Mouse (Mus musculus): ENCODE results near the gene Clmp.

DNA sequence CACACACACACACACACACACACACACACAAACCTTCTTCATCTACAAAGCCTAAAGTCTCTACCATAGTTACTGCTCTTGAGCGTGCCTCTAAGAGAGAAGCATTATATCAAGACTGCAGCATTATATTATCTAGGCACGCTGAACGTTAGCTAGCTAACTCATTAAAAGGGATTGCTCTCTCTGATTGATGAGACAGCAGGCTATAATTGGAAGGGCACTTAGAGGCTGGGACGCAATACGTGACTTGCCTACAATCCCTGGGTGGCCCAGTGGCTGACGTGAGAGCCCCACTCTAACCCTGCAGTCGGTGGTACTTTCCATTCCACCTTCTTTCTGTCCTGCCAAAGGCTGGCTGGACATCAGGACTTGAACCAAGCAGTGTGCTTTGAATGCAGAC is 35.1 kb downstream of the Clmp start:
- TF ChIP-seq POLR2A (IDR thresholded peaks at IDR 0.05; ENCODE audit: borderline replicate concordance, low read depth, low read length): no peak
- no peak for TF ChIP-seq CTCF (IDR thresholded peaks at IDR 0.05; ENCODE audit: low read depth, low read length)

Data from bone marrow macrophage, adult 2 months (primary cell).